11 mouse cellular contexts compared by ENCODE assay signal in genomic region chr2:92712266-92713144, GRCm38 (mm10).
A peak's percentile ranks its signal among the peaks of the same experiment; 100 is the strongest.
DNase-seq lines count a peak whose midpoint lies in the region; ATAC-seq and TF ChIP-seq lines count a peak whose summit lies in the region.
"Had no signal": no experiment of that assay in that cellular context is flagged by ENCODE, and none has a peak within 500 bp of the region (broad histone marks: within the 10 kb centered on the region; RNA-seq: fewer than 3 reads in every experiment).

No protein-coding gene starts in this region.

- no peak overlapping the region for H3K4me2 ChIP-seq in neural tube, embryonic 11.5 days (ENCODE audit: low read depth)
- H3K4me2 ChIP-seq: embryonic facial prominence, embryonic 12.5 days had no signal

- no peaks in the 10 kb centered on the region for H3K4me1 ChIP-seq in kidney, adult 2 months (ENCODE audit: control insufficient read depth, insufficient read depth, low read length)
- H3K4me1 ChIP-seq in embryonic facial prominence, embryonic 10.5 days: peaks cover 27% of the 10 kb centered on the region
- H3K4me1 ChIP-seq in neural tube, embryonic 11.5 days (ENCODE audit: control insufficient read depth, insufficient read depth, low read length): no peaks in the 10 kb centered on the region
- H3K4me1 ChIP-seq: embryonic facial prominence, embryonic 12.5 days had no signal

- no peak overlapping the region for H3K27ac ChIP-seq in kidney, adult 2 months (ENCODE audit: insufficient read depth, low read depth, low read length)
- H3K27ac ChIP-seq in embryonic facial prominence, embryonic 10.5 days (replicated peaks): peak overlapping the region; percentile 15
- H3K27ac ChIP-seq in neural tube, embryonic 11.5 days (ENCODE audit: low read depth, low read length): no peak overlapping the region
- H3K27ac ChIP-seq: embryonic facial prominence, embryonic 12.5 days; kidney, postnatal 0 days; liver, embryonic 14.5 days had no signal

- intact Hi-C loops in left cerebral cortex, postnatal 10 days (cut with DNase I): no loop called here
- intact Hi-C loops in gastrocnemius, postnatal 14 days (cut with DNase I; ENCODE audit: low total_unique reads): no loop called here

- H3K9ac ChIP-seq in neural tube, embryonic 11.5 days (ENCODE audit: low read length): no peak overlapping the region
- H3K9ac ChIP-seq: embryonic facial prominence, embryonic 12.5 days; liver, embryonic 14.5 days had no signal

- TF ChIP-seq CTCF in kidney, adult 2 months (conservative IDR thresholded peaks at IDR 0.05; ENCODE audit: insufficient read depth, insufficient read length, low read depth, low read length): no peak

- DNase-seq in kidney, postnatal 14 days: peak; percentile 2
- DNase-seq in kidney, adult 2 months: no peak
- DNase-seq in embryonic facial prominence, embryonic 10.5 days (ENCODE audit: low spot score): peak; percentile 53
- DNase-seq in left cerebral cortex, postnatal 10 days (ENCODE audit: extremely low spot score in 1 of 2, low spot score in 2 of 2): peak; percentile 54 to 59
- peak; percentile 58 for DNase-seq in neural tube, embryonic 11.5 days (ENCODE audit: low spot score)
- DNase-seq in gastrocnemius, postnatal 14 days: no peak

- ATAC-seq in neural tube, embryonic 11.5 days (ENCODE audit: insufficient read depth, low FRiP score, low TSS enrichment): no peak
- no peak for ATAC-seq in activated CD4-positive, CD25-positive, alpha-beta regulatory T cell, adult 4 months
- no peak for ATAC-seq in erythroid progenitor cell, adult 5-6 weeks (replicated peaks; ENCODE audit: low FRiP score, poor library complexity, severe bottlenecking)

- 69% methylated on average over 11 of the region's 11 CpGs for WGBS in kidney, adult 2 months
- WGBS in embryonic facial prominence, embryonic 10.5 days: 70% methylated on average over 11 of the region's 11 CpGs
- WGBS in neural tube, embryonic 11.5 days: 65% methylated on average over 11 of the region's 11 CpGs

- no peaks in the 10 kb centered on the region for H3K27me3 ChIP-seq in kidney, adult 2 months (replicated peaks; ENCODE audit: control insufficient read depth, insufficient read depth, low read length)
- peaks cover 12% of the 10 kb centered on the region; the same call in 1 of the 2 replicates for H3K27me3 ChIP-seq in embryonic facial prominence, embryonic 10.5 days (replicated peaks; ENCODE audit: low read depth, poor library complexity, severe bottlenecking)
- no peaks in the 10 kb centered on the region for H3K27me3 ChIP-seq in neural tube, embryonic 11.5 days (ENCODE audit: control insufficient read depth, insufficient read depth, low read length)
- H3K27me3 ChIP-seq: embryonic facial prominence, embryonic 12.5 days had no signal

- H3K36me3 ChIP-seq in kidney, adult 2 months (ENCODE audit: control insufficient read depth, insufficient read depth, low read length): no peaks in the 10 kb centered on the region
- no peaks in the 10 kb centered on the region for H3K36me3 ChIP-seq in embryonic facial prominence, embryonic 10.5 days (replicated peaks)
- H3K36me3 ChIP-seq in neural tube, embryonic 11.5 days (ENCODE audit: control insufficient read depth, insufficient read depth, low read length): no peaks in the 10 kb centered on the region
- H3K36me3 ChIP-seq: embryonic facial prominence, embryonic 12.5 days had no signal

- no peaks in the 10 kb centered on the region for H3K9me3 ChIP-seq in embryonic facial prominence, embryonic 10.5 days
- no peaks in the 10 kb centered on the region for H3K9me3 ChIP-seq in neural tube, embryonic 11.5 days (ENCODE audit: control insufficient read depth, low read length)
- H3K9me3 ChIP-seq: embryonic facial prominence, embryonic 12.5 days had no signal

- no peak overlapping the region for H3K4me3 ChIP-seq in kidney, adult 2 months (ENCODE audit: insufficient read depth, low read depth, low read length)
- no peak overlapping the region for H3K4me3 ChIP-seq in embryonic facial prominence, embryonic 10.5 days
- H3K4me3 ChIP-seq in neural tube, embryonic 11.5 days (ENCODE audit: low read depth, low read length): no peak overlapping the region
- H3K4me3 ChIP-seq: embryonic facial prominence, embryonic 12.5 days had no signal

- TF ChIP-seq POLR2A in kidney, adult 2 months (IDR thresholded peaks at IDR 0.05; ENCODE audit: low read depth, low read length): no peak

Comparison
In these comparisons a context has a peak if more than half of its experiments do, and no peak if none do; other contexts are left out.
1. DNase-seq: peak in kidney, postnatal 14 days (single experiment), embryonic facial prominence, embryonic 10.5 days (single experiment), left cerebral cortex, postnatal 10 days (2 of 2) and neural tube, embryonic 11.5 days (single experiment); none in kidney, adult 2 months (single experiment) and gastrocnemius, postnatal 14 days (single experiment).